ENCODE assay signal across 8 mouse cellular contexts in genomic region chr10:94072261-94072915, GRCm38 (mm10). TPM values are rescaled to one million over a fixed set of nuclear protein-coding genes. Genes with fewer than 3 reads are reported as not detected.
DNase-seq lines count a peak whose midpoint lies in the region; ATAC-seq and TF ChIP-seq lines count a peak whose summit lies in the region.

No protein-coding gene starts in this region.

- DNase-seq in right cerebral cortex, postnatal 14 days, result peak; percentile 15
- DNase-seq in right cerebral cortex, adult 2 months (ENCODE audit: low spot score in 2 of 2), result no peak
- DNase-seq in cerebellum, postnatal 36 days, result peak; percentile 16 to 26
- peak; percentile 58 for DNase-seq in heart, postnatal 0 days (ENCODE audit: low spot score)
- DNase-seq in limb, embryonic 11.5 days (ENCODE audit: low spot score), result no peak
- DNase-seq in spleen, adult 12 weeks (ENCODE audit: low spot score), result no peak
- no peak for DNase-seq in gastrocnemius, adult 18-20 months (ENCODE audit: low spot score)

- peaks cover 15% of the 10 kb centered on the region for H3K4me1 ChIP-seq in heart, postnatal 0 days (ENCODE audit: control insufficient read depth, insufficient read depth)
- peaks cover 23% of the 10 kb centered on the region for H3K4me1 ChIP-seq in limb, embryonic 11.5 days (ENCODE audit: control insufficient read depth, insufficient read depth, low read length)
- H3K4me1 ChIP-seq in neural tube, embryonic 15.5 days, result peaks cover 12% of the 10 kb centered on the region

- no peak overlapping the region for H3K9ac ChIP-seq in heart, postnatal 0 days (replicated peaks; ENCODE audit: low read depth, low read length)
- H3K9ac ChIP-seq in limb, embryonic 11.5 days (ENCODE audit: low read length), result no peak overlapping the region
- H3K9ac ChIP-seq in neural tube, embryonic 15.5 days (replicated peaks), result no peak overlapping the region

- no peaks in the 10 kb centered on the region for H3K9me3 ChIP-seq in heart, postnatal 0 days (replicated peaks; ENCODE audit: control insufficient read depth, low read length)
- no peaks in the 10 kb centered on the region for H3K9me3 ChIP-seq in limb, embryonic 11.5 days (ENCODE audit: control insufficient read depth, low read length)
- H3K9me3 ChIP-seq in neural tube, embryonic 15.5 days (replicated peaks), result no peaks in the 10 kb centered on the region

- ATAC-seq in heart, postnatal 0 days (ENCODE audit: insufficient read depth, low read depth), result peak; percentile 79
- no peak for ATAC-seq in limb, embryonic 11.5 days (ENCODE audit: insufficient number of reproducible peaks, low FRiP score, low TSS enrichment, low read depth)
- ATAC-seq in neural tube, embryonic 15.5 days (ENCODE audit: low FRiP score), result no peak

- H3K27me3 ChIP-seq in heart, postnatal 0 days (ENCODE audit: control insufficient read depth, insufficient read depth, low read length), result no peaks in the 10 kb centered on the region
- no peaks in the 10 kb centered on the region for H3K27me3 ChIP-seq in limb, embryonic 11.5 days (ENCODE audit: control insufficient read depth, insufficient read depth, low read length)
- H3K27me3 ChIP-seq in neural tube, embryonic 15.5 days (replicated peaks), result no peaks in the 10 kb centered on the region

- peak overlapping the region; percentile 23 for H3K27ac ChIP-seq in heart, postnatal 0 days (ENCODE audit: low read depth)
- peak overlapping the region; percentile 43 for H3K27ac ChIP-seq in limb, embryonic 11.5 days (replicated peaks; ENCODE audit: low read depth, low read length)
- H3K27ac ChIP-seq in neural tube, embryonic 15.5 days (replicated peaks), result peak overlapping the region; percentile 42; the same call in 1 of the 2 replicates

- no peaks in the 10 kb centered on the region for H3K36me3 ChIP-seq in heart, postnatal 0 days (replicated peaks; ENCODE audit: control insufficient read depth, insufficient read depth, low read length)
- no peaks in the 10 kb centered on the region for H3K36me3 ChIP-seq in limb, embryonic 11.5 days (ENCODE audit: control insufficient read depth, insufficient read depth, low read length)
- H3K36me3 ChIP-seq in neural tube, embryonic 15.5 days, result no peaks in the 10 kb centered on the region

- no peak for TF ChIP-seq CTCF in heart, postnatal 0 days (IDR thresholded peaks at IDR 0.05; ENCODE audit: low read depth)

- 16% methylated on average over 10 of the region's 10 CpGs for WGBS in heart, postnatal 0 days
- 44% methylated on average over 10 of the region's 10 CpGs for WGBS in limb, embryonic 11.5 days
- whole genome bisulfite sequencing in neural tube, embryonic 15.5 days, result 61% methylated on average over 10 of the region's 10 CpGs

- no peak for TF ChIP-seq EP300 in heart, postnatal 0 days (IDR thresholded peaks at IDR 0.05; ENCODE audit: low read depth)

- peak overlapping the region; percentile 29; the same call in 1 of the 2 replicates for H3K4me2 ChIP-seq in heart, postnatal 0 days (ENCODE audit: low read depth, low read length)
- no peak overlapping the region for H3K4me2 ChIP-seq in limb, embryonic 11.5 days (ENCODE audit: low read depth, severe bottlenecking)
- no peak overlapping the region for H3K4me2 ChIP-seq in neural tube, embryonic 15.5 days

- H3K4me3 ChIP-seq in heart, postnatal 0 days (ENCODE audit: low read depth, low read length), result no peak overlapping the region
- H3K4me3 ChIP-seq in limb, embryonic 11.5 days (ENCODE audit: low read depth, low read length), result no peak overlapping the region
- no peak overlapping the region for H3K4me3 ChIP-seq in neural tube, embryonic 15.5 days (replicated peaks)

RNA-seq across cellular contexts. Expression of gene Fgd6, which starts 36.6 kb away (rescaled TPM):
- 2.7 and 3.6 TPM in 2 replicates for total RNA-seq in heart, postnatal 0 days (2014; rRNA removed; ENCODE audit: low replicate concordance)
- polyA plus RNA-seq in heart, postnatal 0 days (2015; fragmentation: Nextera tagmentation; extraction: Ambion mirVana), result 1.3 and 1.4 TPM in 2 replicates
- polyA plus RNA-seq in limb, embryonic 11.5 days (2014; fragmentation: Nextera tagmentation; extraction: Ambion mirVana), result 6.5 and 7.2 TPM in 2 replicates
- 1.8 and 2.3 TPM in 2 replicates for polyA plus RNA-seq in neural tube, embryonic 15.5 days (2015; fragmentation: Nextera tagmentation; extraction: Ambion mirVana)
- 1 to 10 TPM; 2.7 to 3.0 TPM for total RNA-seq in gastrocnemius, adult 18-20 months (2021)

RNA-seq across cellular contexts. Expression of gene Vezt, which starts 36.8 kb away (rescaled TPM):
- total RNA-seq in heart, postnatal 0 days (2014; rRNA removed; ENCODE audit: low replicate concordance), result 20.8 and 23.8 TPM in 2 replicates
- polyA plus RNA-seq in heart, postnatal 0 days (2015; fragmentation: Nextera tagmentation; extraction: Ambion mirVana), result 21.9 and 25.8 TPM in 2 replicates
- polyA plus RNA-seq in limb, embryonic 11.5 days (2014; fragmentation: Nextera tagmentation; extraction: Ambion mirVana), result 25.5 and 32.3 TPM in 2 replicates
- 42.3 and 43.1 TPM in 2 replicates for polyA plus RNA-seq in neural tube, embryonic 15.5 days (2015; fragmentation: Nextera tagmentation; extraction: Ambion mirVana)
- 10 to 100 TPM; 54.1 to 59.7 TPM for total RNA-seq in gastrocnemius, adult 18-20 months (2021)

Comparison
In these comparisons a context has a peak if more than half of its experiments do, and no peak if none do; other contexts are left out.
1. DNase-seq: peak in right cerebral cortex, postnatal 14 days (single experiment), cerebellum, postnatal 36 days (2 of 2) and heart, postnatal 0 days (single experiment); none in right cerebral cortex, adult 2 months (0 of 2), limb, embryonic 11.5 days (single experiment), spleen, adult 12 weeks (single experiment) and gastrocnemius, adult 18-20 months (single experiment).
2. Peak in every context shown above with its lines, with median percentiles within 50 percentile points of each other: H3K27ac ChIP-seq.